Mouse (Mus musculus): ENCODE results near the gene Crb3. TPM values are rescaled to one million over a fixed set of nuclear protein-coding genes. Genes with fewer than 3 reads are reported as not detected.

Gene Crb3
- polyA plus RNA-seq, 1 experiment from 2014 or later: 0.27 TPM

- WGBS: under 1% methylated on average over 31 of the region's 31 CpGs
- H3K36me3 ChIP-seq: no peaks in the 10 kb centered on the region
These were observed 28.3 kb downstream of the Crb3 start, which contains the start of gene Tubb4a for GRCm38 (mm10) chr17:57087049-57087832. Gene Tubb4a, minus strand, starts transcription at chr17:57087782.

GRCm38 (mm10) chr17:57094222-57094621 lies 35.3 kb downstream of the Crb3 start:
- ATAC-seq (ENCODE audit: insufficient number of reproducible peaks, low FRiP score): no peak
- Histone ChIP-seq H3K9me3 (replicated peaks) (no peaks in the 10 kb centered on the region), H3K4me1 (replicated peaks) (peaks cover 5% of the 10 kb centered on the region), H3K9ac (no peak overlapping the region), H3K4me2 (no peak overlapping the region), H3K4me3 (no peak overlapping the region), H3K27me3 (replicated peaks) (peaks cover 17% of the 10 kb centered on the region), H3K27ac (ENCODE audit: poor library complexity, severe bottlenecking) (no peak overlapping the region), H3K36me3 (no peaks in the 10 kb centered on the region)
- WGBS: 95% methylated on average over 3 of the region's 3 CpGs

More at GRCm38 (mm10) chr17:57087049-57087832, 28.3 kb downstream of the Crb3 start, which contains the start of gene Tubb4a:
- Histone ChIP-seq H3K9me3 (replicated peaks) (no peaks in the 10 kb centered on the region), H3K27ac (ENCODE audit: poor library complexity, severe bottlenecking) (no peak within 1 kb of the TSS), H3K27me3 (replicated peaks) (peaks cover 42% of the 10 kb centered on the region), H3K4me2 (peak within 1 kb of the TSS; percentile 77), H3K4me3 (peak within 1 kb of the TSS; percentile 47), H3K4me1 (replicated peaks) (peaks cover 8% of the 10 kb centered on the region), H3K9ac (peak within 1 kb of the TSS; percentile 57; the same call in 1 of the 2 replicates)
- peak; percentile 56; the same call in 1 of the 2 replicates for ATAC-seq (ENCODE audit: insufficient number of reproducible peaks, low FRiP score)

- peak overlapping the region; percentile 56 for H3K4me2 ChIP-seq
- 3% methylated on average over 18 of the region's 19 CpGs for WGBS
These were observed 37.1 kb downstream of the Crb3 start for GRCm38 (mm10) chr17:57095855-57096622.

GRCm38 (mm10) chr17:57096623-57096920 lies 37.7 kb downstream of the Crb3 start:
- peaks cover 5% of the 10 kb centered on the region for H3K4me1 ChIP-seq (replicated peaks)
- H3K4me3 ChIP-seq: peak overlapping the region; percentile 24
- H3K27ac ChIP-seq (ENCODE audit: poor library complexity, severe bottlenecking): no peak overlapping the region
- peak; percentile 74 for ATAC-seq (ENCODE audit: insufficient number of reproducible peaks, low FRiP score)
- H3K27me3 ChIP-seq (replicated peaks): peaks cover 5% of the 10 kb centered on the region
- H3K36me3 ChIP-seq: no peaks in the 10 kb centered on the region
- no peaks in the 10 kb centered on the region for H3K9me3 ChIP-seq (replicated peaks)
- peak overlapping the region; percentile 56 for H3K4me2 ChIP-seq
- WGBS: under 1% methylated on average over 11 of the region's 11 CpGs
- no peak overlapping the region for H3K9ac ChIP-seq

More at GRCm38 (mm10) chr17:57095855-57096622, 37.1 kb downstream of the Crb3 start:
- Histone ChIP-seq H3K27me3 (replicated peaks) (peaks cover 5% of the 10 kb centered on the region), H3K36me3 (no peaks in the 10 kb centered on the region), H3K4me1 (replicated peaks) (peaks cover 5% of the 10 kb centered on the region), H3K9ac (peak overlapping the region; percentile 32; the same call in 1 of the 2 replicates), H3K9me3 (replicated peaks) (no peaks in the 10 kb centered on the region), H3K27ac (ENCODE audit: poor library complexity, severe bottlenecking) (no peak overlapping the region), H3K4me3 (peak overlapping the region; percentile 24)
- ATAC-seq (ENCODE audit: insufficient number of reproducible peaks, low FRiP score): peak; percentile 72

GRCm38 (mm10) chr17:57098321-57098720 lies 39.4 kb downstream of the Crb3 start:
- Histone ChIP-seq H3K9me3 (replicated peaks) (no peaks in the 10 kb centered on the region), H3K4me1 (replicated peaks) (peaks cover 5% of the 10 kb centered on the region), H3K27ac (ENCODE audit: poor library complexity, severe bottlenecking) (no peak overlapping the region), H3K4me3 (no peak overlapping the region), H3K36me3 (no peaks in the 10 kb centered on the region), H3K4me2 (no peak overlapping the region), H3K27me3 (replicated peaks) (peaks cover 5% of the 10 kb centered on the region), H3K9ac (no peak overlapping the region)
- ATAC-seq (ENCODE audit: insufficient number of reproducible peaks, low FRiP score): no peak
- WGBS: 73% methylated on average over 5 of the region's 5 CpGs

GRCm38 (mm10) chr17:57099629-57100325 lies 40.9 kb downstream of the Crb3 start:
- ATAC-seq (ENCODE audit: insufficient number of reproducible peaks, low FRiP score): 0 out of 2 replicates have a peak, but pooled peaks have one; percentile 23
- 6% methylated on average over 10 of the region's 10 CpGs for WGBS
- H3K27me3 ChIP-seq (replicated peaks): peaks cover 5% of the 10 kb centered on the region
- no peaks in the 10 kb centered on the region for H3K9me3 ChIP-seq (replicated peaks)
- no peak overlapping the region for H3K4me3 ChIP-seq
- H3K36me3 ChIP-seq: no peaks in the 10 kb centered on the region
- H3K27ac ChIP-seq (ENCODE audit: poor library complexity, severe bottlenecking): no peak overlapping the region
- H3K4me1 ChIP-seq (replicated peaks): peaks cover 11% of the 10 kb centered on the region
- H3K9ac ChIP-seq: no peak overlapping the region
- peak overlapping the region; percentile 18; the same call in 1 of the 2 replicates for H3K4me2 ChIP-seq

GRCm38 (mm10) chr17:57102276-57102675 lies 43.4 kb downstream of the Crb3 start:
- WGBS: 79% methylated on average over 2 of the region's 2 CpGs
- Histone ChIP-seq H3K4me2 (no peak overlapping the region), H3K27ac (ENCODE audit: poor library complexity, severe bottlenecking) (no peak overlapping the region), H3K9me3 (replicated peaks) (no peaks in the 10 kb centered on the region), H3K36me3 (no peaks in the 10 kb centered on the region), H3K9ac (no peak overlapping the region), H3K4me3 (no peak overlapping the region), H3K4me1 (replicated peaks) (peaks cover 7% of the 10 kb centered on the region), H3K27me3 (replicated peaks) (no peaks in the 10 kb centered on the region)
- no peak for ATAC-seq (ENCODE audit: insufficient number of reproducible peaks, low FRiP score)

GRCm38 (mm10) chr17:57104496-57104895 lies 45.6 kb downstream of the Crb3 start:
- no peaks in the 10 kb centered on the region for H3K36me3 ChIP-seq
- WGBS: 30% methylated on average over 4 of the region's 4 CpGs
- peak overlapping the region; percentile 71 for H3K4me3 ChIP-seq
- no peaks in the 10 kb centered on the region for H3K27me3 ChIP-seq (replicated peaks)
- no peaks in the 10 kb centered on the region for H3K9me3 ChIP-seq (replicated peaks)
- peaks cover 16% of the 10 kb centered on the region for H3K4me1 ChIP-seq (replicated peaks)
- H3K27ac ChIP-seq (ENCODE audit: poor library complexity, severe bottlenecking): no peak overlapping the region
- peak overlapping the region; percentile 82; the same call in 1 of the 2 replicates for H3K9ac ChIP-seq
- peak overlapping the region; percentile 98 for H3K4me2 ChIP-seq
- no peak for ATAC-seq (ENCODE audit: insufficient number of reproducible peaks, low FRiP score)

- Histone ChIP-seq H3K27me3 (replicated peaks) (no peaks in the 10 kb centered on the region), H3K4me2 (peak within 1 kb of the TSS; percentile 98), H3K4me1 (replicated peaks) (peaks cover 16% of the 10 kb centered on the region), H3K27ac (ENCODE audit: poor library complexity, severe bottlenecking) (no peak within 1 kb of the TSS), H3K9me3 (replicated peaks) (no peaks in the 10 kb centered on the region), H3K4me3 (peak within 1 kb of the TSS; percentile 71), H3K9ac (peak within 1 kb of the TSS; percentile 82), H3K36me3 (no peaks in the 10 kb centered on the region)
- WGBS: under 1% methylated on average over 53 of the region's 61 CpGs
- ATAC-seq (ENCODE audit: insufficient number of reproducible peaks, low FRiP score): peak; percentile 74
These were observed 46.5 kb downstream of the Crb3 start, which contains the start of gene Tnfsf9 for GRCm38 (mm10) chr17:57105181-57106034. Gene Tnfsf9, plus strand, starts transcription at chr17:57105325.

- Histone ChIP-seq H3K4me3 (peak overlapping the region; percentile 71), H3K27ac (ENCODE audit: poor library complexity, severe bottlenecking) (no peak overlapping the region), H3K4me2 (peak overlapping the region; percentile 98), H3K27me3 (replicated peaks) (no peaks in the 10 kb centered on the region), H3K9ac (peak overlapping the region; percentile 82; the same call in 1 of the 2 replicates), H3K4me1 (replicated peaks) (peaks cover 16% of the 10 kb centered on the region), H3K9me3 (replicated peaks) (no peaks in the 10 kb centered on the region), H3K36me3 (no peaks in the 10 kb centered on the region)
- ATAC-seq (ENCODE audit: insufficient number of reproducible peaks, low FRiP score): no peak
- 16% methylated on average over 9 of the region's 9 CpGs for WGBS
These were observed 47.1 kb downstream of the Crb3 start for GRCm38 (mm10) chr17:57106035-57106368.
